27 mouse cellular contexts compared by ENCODE assay signal in genomic region chr11:88759501-88759900, GRCm38 (mm10). TPM values are rescaled to one million over a fixed set of nuclear protein-coding genes. Genes with fewer than 3 reads are reported as not detected.
A peak's percentile ranks its signal among the peaks of the same experiment; 100 is the strongest.
DNase-seq lines count a peak whose midpoint lies in the region; ATAC-seq and TF ChIP-seq lines count a peak whose summit lies in the region.
"Had no signal": no experiment of that assay in that cellular context is flagged by ENCODE, and none has a peak within 500 bp of the region (broad histone marks: within the 10 kb centered on the region; RNA-seq: fewer than 3 reads in every experiment).

No protein-coding gene starts in this region.

- no peak for ATAC-seq in forebrain, embryonic 12.5 days (ENCODE audit: low FRiP score)
- ATAC-seq in forebrain, postnatal 0 days, result no peak
- no peak for ATAC-seq in midbrain, embryonic 14.5 days (ENCODE audit: low FRiP score, low TSS enrichment)
- ATAC-seq in midbrain, embryonic 11.5 days (ENCODE audit: low FRiP score), result no peak
- no peak for ATAC-seq in forebrain, embryonic 14.5 days
- ATAC-seq: CD4-positive, CD25-positive, alpha-beta regulatory T cell, adult 4 months; inflammation-experienced regulatory T-cells, adult 6 months; liver, embryonic 12.5 days; liver, postnatal 0 days had no signal

- no peaks in the 10 kb centered on the region for H3K9me3 ChIP-seq in forebrain, embryonic 12.5 days
- no peaks in the 10 kb centered on the region for H3K9me3 ChIP-seq in forebrain, postnatal 0 days (ENCODE audit: low read length)
- no peaks in the 10 kb centered on the region for H3K9me3 ChIP-seq in midbrain, embryonic 14.5 days (ENCODE audit: control insufficient read depth, low read length)
- H3K9me3 ChIP-seq in midbrain, embryonic 11.5 days (ENCODE audit: control insufficient read depth, low read length), result no peaks in the 10 kb centered on the region
- no peaks in the 10 kb centered on the region for H3K9me3 ChIP-seq in forebrain, embryonic 14.5 days (replicated peaks; ENCODE audit: control insufficient read depth, low read length)
- H3K9me3 ChIP-seq: embryonic facial prominence, embryonic 13.5 days; heart, embryonic 10.5 days; heart, embryonic 15.5 days; liver, embryonic 12.5 days; neural tube, embryonic 13.5 days had no signal

- H3K36me3 ChIP-seq in forebrain, embryonic 12.5 days (replicated peaks), result no peaks in the 10 kb centered on the region
- no peaks in the 10 kb centered on the region for H3K36me3 ChIP-seq in forebrain, postnatal 0 days (ENCODE audit: insufficient read depth)
- no peaks in the 10 kb centered on the region for H3K36me3 ChIP-seq in midbrain, embryonic 14.5 days (ENCODE audit: control insufficient read depth, insufficient read depth, low read length)
- H3K36me3 ChIP-seq in midbrain, embryonic 11.5 days (ENCODE audit: control insufficient read depth, insufficient read depth, low read length), result no peaks in the 10 kb centered on the region
- no peaks in the 10 kb centered on the region for H3K36me3 ChIP-seq in forebrain, embryonic 14.5 days (ENCODE audit: control insufficient read depth, insufficient read depth, low read length)
- H3K36me3 ChIP-seq: embryonic facial prominence, embryonic 13.5 days; heart, embryonic 10.5 days; heart, embryonic 15.5 days; liver, embryonic 12.5 days; neural tube, embryonic 13.5 days had no signal

- H3K4me1 ChIP-seq in forebrain, embryonic 12.5 days, result peaks cover 15% of the 10 kb centered on the region
- H3K4me1 ChIP-seq in forebrain, postnatal 0 days (ENCODE audit: insufficient read depth), result 0 out of 2 replicates have a peak, but pooled peaks cover 4% of the 10 kb centered on the region
- 0 out of 2 replicates have a peak, but pooled peaks cover 3% of the 10 kb centered on the region for H3K4me1 ChIP-seq in midbrain, embryonic 14.5 days (ENCODE audit: control insufficient read depth, insufficient read depth, low read length)
- peaks cover 3% of the 10 kb centered on the region for H3K4me1 ChIP-seq in midbrain, embryonic 11.5 days (ENCODE audit: control insufficient read depth, insufficient read depth, low read length)
- H3K4me1 ChIP-seq in forebrain, embryonic 14.5 days (ENCODE audit: control insufficient read depth, insufficient read depth, low read length), result peaks cover 14% of the 10 kb centered on the region
- H3K4me1 ChIP-seq: heart, embryonic 15.5 days; liver, embryonic 12.5 days; neural tube, embryonic 13.5 days had no signal

- no peak overlapping the region for H3K9ac ChIP-seq in forebrain, embryonic 12.5 days
- H3K9ac ChIP-seq in forebrain, postnatal 0 days, result no peak overlapping the region
- H3K9ac ChIP-seq in midbrain, embryonic 14.5 days (replicated peaks; ENCODE audit: low read length), result no peak overlapping the region
- H3K9ac ChIP-seq in midbrain, embryonic 11.5 days (ENCODE audit: low read length), result no peak overlapping the region
- no peak overlapping the region for H3K9ac ChIP-seq in forebrain, embryonic 14.5 days (ENCODE audit: low read length)
- H3K9ac ChIP-seq: embryonic facial prominence, embryonic 13.5 days; heart, embryonic 15.5 days; hindbrain, embryonic 14.5 days; liver, embryonic 12.5 days; liver, postnatal 0 days; neural tube, embryonic 13.5 days had no signal

- H3K4me3 ChIP-seq in forebrain, embryonic 12.5 days (replicated peaks), result no peak overlapping the region
- no peak overlapping the region for H3K4me3 ChIP-seq in forebrain, postnatal 0 days (ENCODE audit: low read depth, low read length)
- no peak overlapping the region for H3K4me3 ChIP-seq in midbrain, embryonic 14.5 days (replicated peaks; ENCODE audit: low read depth, low read length)
- no peak overlapping the region for H3K4me3 ChIP-seq in midbrain, embryonic 11.5 days (ENCODE audit: low read depth, low read length)
- no peak overlapping the region for H3K4me3 ChIP-seq in forebrain, embryonic 14.5 days (ENCODE audit: low read depth, low read length)
- H3K4me3 ChIP-seq: embryonic facial prominence, embryonic 13.5 days; heart, embryonic 10.5 days; heart, embryonic 15.5 days; layer of hippocampus, adult 2 months; liver, embryonic 12.5 days; neural tube, embryonic 13.5 days had no signal

- 72% methylated on average over 8 of the region's 8 CpGs for WGBS in forebrain, embryonic 12.5 days
- WGBS in forebrain, postnatal 0 days, result 32% methylated on average over 8 of the region's 8 CpGs
- 85% methylated on average over 8 of the region's 8 CpGs for WGBS in midbrain, embryonic 14.5 days
- 96% methylated on average over 8 of the region's 8 CpGs for WGBS in midbrain, embryonic 11.5 days
- WGBS in forebrain, embryonic 14.5 days, result 35% methylated on average over 8 of the region's 8 CpGs

- no peaks in the 10 kb centered on the region for H3K27me3 ChIP-seq in forebrain, embryonic 12.5 days
- no peaks in the 10 kb centered on the region for H3K27me3 ChIP-seq in forebrain, postnatal 0 days (ENCODE audit: insufficient read depth, low read length)
- H3K27me3 ChIP-seq in midbrain, embryonic 14.5 days (ENCODE audit: control insufficient read depth, insufficient read depth, low read length), result no peaks in the 10 kb centered on the region
- H3K27me3 ChIP-seq in midbrain, embryonic 11.5 days (ENCODE audit: control insufficient read depth, insufficient read depth, low read length), result no peaks in the 10 kb centered on the region
- no peaks in the 10 kb centered on the region for H3K27me3 ChIP-seq in forebrain, embryonic 14.5 days (replicated peaks; ENCODE audit: control insufficient read depth, insufficient read depth, low read length)
- H3K27me3 ChIP-seq: embryonic facial prominence, embryonic 13.5 days; heart, embryonic 15.5 days; liver, embryonic 12.5 days; neural tube, embryonic 13.5 days had no signal

- DNase-seq in forebrain, postnatal 0 days, result no peak
- peak; percentile 52 for DNase-seq in midbrain, embryonic 14.5 days
- DNase-seq in midbrain, embryonic 11.5 days (ENCODE audit: low spot score, missing footprints), result no peak
- DNase-seq in forebrain, embryonic 14.5 days (ENCODE audit: low spot score), result peak; percentile 77
- no peak for DNase-seq in frontal cortex, adult 2 months (ENCODE audit: extremely low spot score in 1 of 2, low spot score in 1 of 2)
- DNase-seq in spleen, postnatal 10 days (ENCODE audit: low spot score in 2 of 2), result no peak
- DNase-seq: adrenal gland, adult 2 months; adrenal gland, postnatal 36 days; cerebellum, adult 8-10 months; gastrocnemius, postnatal 25 days; heart, adult 11 months; kidney, adult 11 months; kidney, postnatal 14 days; liver, postnatal 0 days; lung, postnatal 36 days; right cerebral cortex, postnatal 4 days; thymus, postnatal 4 days had no signal

- no peak overlapping the region for H3K4me2 ChIP-seq in forebrain, embryonic 12.5 days
- no peak overlapping the region for H3K4me2 ChIP-seq in forebrain, postnatal 0 days (ENCODE audit: low read depth)
- no peak overlapping the region for H3K4me2 ChIP-seq in midbrain, embryonic 14.5 days (ENCODE audit: low read length)
- H3K4me2 ChIP-seq in midbrain, embryonic 11.5 days, result no peak overlapping the region
- H3K4me2 ChIP-seq in forebrain, embryonic 14.5 days (ENCODE audit: low read length), result peak overlapping the region; percentile 8; the same call in 1 of the 2 replicates
- H3K4me2 ChIP-seq: embryonic facial prominence, embryonic 13.5 days; heart, embryonic 15.5 days; hindbrain, embryonic 14.5 days; liver, embryonic 12.5 days; neural tube, embryonic 13.5 days had no signal

- no peak for TF ChIP-seq CTCF in forebrain, postnatal 0 days (IDR thresholded peaks at IDR 0.05; ENCODE audit: low read depth)

- peak overlapping the region; percentile 56; the same call in 1 of the 2 replicates for H3K27ac ChIP-seq in forebrain, embryonic 12.5 days
- no peak overlapping the region for H3K27ac ChIP-seq in forebrain, postnatal 0 days (ENCODE audit: low read depth, low read length)
- H3K27ac ChIP-seq in midbrain, embryonic 14.5 days (replicated peaks; ENCODE audit: low read depth, low read length), result no peak overlapping the region
- H3K27ac ChIP-seq in midbrain, embryonic 11.5 days (ENCODE audit: low read depth, low read length), result no peak overlapping the region
- no peak overlapping the region for H3K27ac ChIP-seq in forebrain, embryonic 14.5 days (ENCODE audit: low read depth, low read length)
- H3K27ac ChIP-seq: embryonic facial prominence, embryonic 13.5 days; heart, embryonic 10.5 days; heart, embryonic 15.5 days; hindbrain, embryonic 14.5 days; layer of hippocampus, adult 2 months; liver, embryonic 12.5 days; neural tube, embryonic 13.5 days had no signal

RNA-seq across cellular contexts. Expression of gene Msi2, which starts 41.2 kb away (rescaled TPM):
- polyA plus RNA-seq in forebrain, embryonic 12.5 days (2016; fragmentation: Nextera tagmentation; extraction: Ambion mirVana), result 34.9 and 35.8 TPM in 2 replicates
- total RNA-seq in forebrain, postnatal 0 days (2014; rRNA removed), result 81.4 and 107 TPM in 2 replicates
- 9.8 and 18.5 TPM in 2 replicates for polyA plus RNA-seq in forebrain, postnatal 0 days (2015; fragmentation: Nextera tagmentation; extraction: Ambion mirVana)
- 33.1 and 61.8 TPM in 2 replicates for polyA plus RNA-seq in midbrain, embryonic 14.5 days (2014; fragmentation: Nextera tagmentation; extraction: Ambion mirVana)
- 25.7 and 27.0 TPM in 2 replicates for polyA plus RNA-seq in midbrain, embryonic 11.5 days (2014; fragmentation: Nextera tagmentation; extraction: Ambion mirVana)
- 19.9 and 20.3 TPM in 2 replicates for polyA plus RNA-seq in forebrain, embryonic 14.5 days (2014; fragmentation: Nextera tagmentation; extraction: Ambion mirVana)
- polyA plus RNA-seq in frontal cortex, adult 2 months (2012; rRNA removed), result 77.1 and 82.2 TPM in 2 replicates

Comparison
In these comparisons a context has a peak if more than half of its experiments do, and no peak if none do; other contexts are left out.
1. DNase-seq: peak in midbrain, embryonic 14.5 days (single experiment) and forebrain, embryonic 14.5 days (single experiment); none in forebrain, postnatal 0 days (single experiment), midbrain, embryonic 11.5 days (single experiment), frontal cortex, adult 2 months (0 of 2) and spleen, postnatal 10 days (0 of 2).